Mouse (Mus musculus) thymus, adult 2 months (tissue): ENCODE measurements around the gene Dock11. TPM values are rescaled to one million over a fixed set of nuclear protein-coding genes. Genes with fewer than 3 reads are reported as not detected.

ENCODE experiments used
- DNase-seq: peaks from one replicate; pipeline ENCODE4 v3.0.0; 2021
- H3K27ac ChIP-seq: fragments of 200-500 bp; 2 replicates; pipeline ENCODE4 v1.5.1; 2012; ENCODE audit warnings: low read length, control low read depth; ENCODE audit not compliant: control insufficient read depth, insufficient read depth
- H3K27me3 ChIP-seq: fragments of 200-500 bp; 2 replicates; pipeline ENCODE4 v1.6.1; 2012; ENCODE audit warnings: mild to moderate bottlenecking, low read length, moderate library complexity, mixed read lengths; ENCODE audit not compliant: control insufficient read depth, insufficient read depth
- H3K36me3 ChIP-seq: fragments of 200-500 bp; 2 replicates; pipeline ENCODE4 v1.6.1; 2012; ENCODE audit warnings: mild to moderate bottlenecking, low read length, moderate library complexity; ENCODE audit not compliant: control insufficient read depth, insufficient read depth
- H3K4me1 ChIP-seq: fragments of 200-500 bp; replicated peaks from 2 replicates; pipeline ENCODE4 v1.6.1; 2012; ENCODE audit warnings: low read length; ENCODE audit not compliant: control insufficient read depth, insufficient read depth
- H3K4me3 ChIP-seq: fragments of 200-500 bp; 2 replicates; pipeline ENCODE4 v1.5.1; 2012; ENCODE audit warnings: mild to moderate bottlenecking, low read length, control low read depth, moderate library complexity; ENCODE audit not compliant: control insufficient read depth, insufficient read depth
- CTCF ChIP-seq: fragments of 200-500 bp; IDR thresholded peaks from 2 replicates; pipeline ENCODE4 v1.5.1; 2012; ENCODE audit warnings: mild to moderate bottlenecking, control low read depth, low read length, moderate library complexity, borderline replicate concordance; ENCODE audit not compliant: control insufficient read depth, poor library complexity, insufficient read depth; ENCODE audit errors: extremely low read depth
- POLR2A ChIP-seq: fragments of 200-500 bp; IDR thresholded peaks from 2 replicates; pipeline ENCODE4 v1.6.1; 2012; ENCODE audit warnings: mild to moderate bottlenecking, low read length, control low read depth, moderate library complexity; ENCODE audit not compliant: control insufficient read depth, poor library complexity, insufficient read depth; ENCODE audit errors: extremely low read depth
- WGBS: fragments of 180-500 bp; shearing (Covaris S2); methylation state at CpG from one replicate; pipeline ENCODE4 v1.1.7; 2018; 5-methylcytosine and 5-hydroxymethylcytosine counted together
- polyA plus RNA-seq: library from polyadenylated mRNA; depleted of rRNA; stranded (reverse); fragments of >200 nt; gene quantifications from 2 replicates; pipeline ENCODE4 v1.2.3, GENCODE M21; 2012; rRNA removed

Dock11 gene
- polyA plus RNA-seq, 1 experiment = 11.0 TPM

DNA sequence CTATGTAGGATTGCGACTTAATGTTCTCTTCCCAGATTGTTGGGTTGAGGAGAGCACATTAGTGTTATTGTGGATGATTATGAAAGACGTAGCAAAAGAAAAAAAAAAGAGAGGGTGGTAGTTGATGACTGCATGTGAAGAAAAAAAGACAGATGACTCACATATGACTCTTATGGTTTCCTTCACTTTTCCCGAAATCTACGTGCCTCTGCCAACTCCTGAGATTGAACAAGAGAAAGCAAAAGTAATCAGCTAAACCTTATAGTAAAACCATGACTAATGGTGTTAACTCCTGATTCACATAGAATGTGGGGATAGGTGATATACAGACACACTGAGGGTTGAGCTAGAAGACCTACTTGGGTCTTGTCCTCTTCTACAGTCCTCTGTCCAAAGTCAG is 226.5 kb downstream of the Dock11 start:
- H3K27ac ChIP-seq = no peak overlapping the region
- TF ChIP-seq POLR2A (no peak), CTCF (no peak)
- no peak overlapping the region for H3K4me3 ChIP-seq
- no peaks in the 10 kb centered on the region for H3K36me3 ChIP-seq
- H3K4me1 ChIP-seq = peaks cover 8% of the 10 kb centered on the region; the same call in 1 of the 2 replicates
- no peaks in the 10 kb centered on the region; the same call in 1 of the 2 replicates for H3K27me3 ChIP-seq
- 92% methylated on average over 4 of the region's 4 CpGs for WGBS
- no peak for DNase-seq

Other genes starting within 250 kb of the Dock11 start
- 2.9 and 3.6 TPM in 2 replicates for gene Il13ra1, start 223.3 kb downstream of the Dock11 start, polyA plus RNA-seq